Mouse (Mus musculus) CH12.LX (cell line): ENCODE results near the gene Calhm2. TPM values are rescaled to one million over a fixed set of nuclear protein-coding genes. Genes with fewer than 3 reads are reported as not detected.

Experiments used
- DNase-seq: peaks from one replicate; pipeline ENCODE4 v3.0.0-alpha.2; 2013; ENCODE audit errors: extremely low read depth
- H3K27ac ChIP-seq: 2 replicates; pipeline ENCODE4 v1.5.1; 2012; ENCODE audit warnings: low read depth, mild to moderate bottlenecking, control low read depth, moderate library complexity; ENCODE audit not compliant: insufficient read depth
- H3K27me3 ChIP-seq: replicated peaks from 2 replicates; pipeline ENCODE3; 2012; ENCODE audit warnings: inconsistent platforms
- H3K36me3 ChIP-seq, 2 experiments: replicated peaks in 1 of 2; 2 replicates each; pipeline versions ENCODE3 to v1.6.1; 2012; ENCODE audit warnings: inconsistent platforms in 1 of 2, low read length in 1 of 2, mild to moderate bottlenecking in 1 of 2, mixed read lengths in 1 of 2, moderate library complexity in 1 of 2; ENCODE audit not compliant: control insufficient read depth in 1 of 2, insufficient read depth in 1 of 2
- H3K4me1 ChIP-seq, 2 experiments: 2 replicates each; pipeline ENCODE4 v1.6.1; 2012; ENCODE audit warnings: inconsistent platforms in 1 of 2, moderate library complexity in 1 of 2; ENCODE audit not compliant: insufficient read depth in 2 of 2, control insufficient read depth in 1 of 2
- H3K4me2 ChIP-seq: 2 replicates; pipeline ENCODE4 v1.6.1; 2012; ENCODE audit warnings: low read depth, mild to moderate bottlenecking, control low read depth; ENCODE audit not compliant: poor library complexity, insufficient read depth, severe bottlenecking
- H3K4me3 ChIP-seq, 3 experiments: fragments of 150-350 bp in 1 of 3; sonication (generic) in 1 of 3; replicated peaks in 1 of 3; 2 replicates each; pipeline versions ENCODE3 to v1.5.1; 2011 to 2012; ENCODE audit warnings: low read depth in 2 of 3, low read length in 2 of 3, mild to moderate bottlenecking in 2 of 3, moderate library complexity in 2 of 3, control low read depth in 1 of 3, improper control_type of control experiment in 1 of 3, inconsistent platforms in 1 of 3, mixed read lengths in 1 of 3; ENCODE audit not compliant: poor library complexity in 1 of 3
- H3K79me2 ChIP-seq: replicated peaks from 2 replicates; pipeline ENCODE4 v1.6.1; 2012; ENCODE audit warnings: mild to moderate bottlenecking, moderate library complexity; ENCODE audit not compliant: control insufficient read depth, poor library complexity, insufficient read depth, severe bottlenecking; ENCODE audit errors: extremely low read depth
- H3K9ac ChIP-seq: 2 replicates; pipeline ENCODE4 v1.6.1; 2012; ENCODE audit warnings: low read depth, mild to moderate bottlenecking, control low read depth, moderate library complexity; ENCODE audit not compliant: insufficient read depth
- H3K9me3 ChIP-seq: replicated peaks from 2 replicates; pipeline ENCODE3; 2012; ENCODE audit warnings: low read length, inconsistent platforms, mixed read lengths
- CHD2 ChIP-seq: IDR thresholded peaks from 2 replicates; pipeline ENCODE4 v1.6.1; 2011; ENCODE audit warnings: low read length, improper control_type of control experiment
- CTCF ChIP-seq, 2 experiments: IDR thresholded peaks in 1 of 2; conservative IDR thresholded peaks in 1 of 2; 2 replicates each; pipeline ENCODE4 v1.5.1; 2011 to 2012; ENCODE audit warnings: low read depth in 2 of 2, low read length in 2 of 2, improper control_type of control experiment in 1 of 2, inconsistent platforms in 1 of 2, mild to moderate bottlenecking in 1 of 2, moderate library complexity in 1 of 2
- ETS1 ChIP-seq: conservative IDR thresholded peaks from 2 replicates; pipeline ENCODE4 v1.6.1; 2012; ENCODE audit warnings: low read depth, mild to moderate bottlenecking, inconsistent platforms, low read length, improper control_type of control experiment, moderate library complexity
- JUN ChIP-seq: IDR thresholded peaks from 2 replicates; pipeline ENCODE4 v1.6.1; 2011; ENCODE audit warnings: low read depth, mild to moderate bottlenecking, low read length, improper control_type of control experiment, moderate library complexity; ENCODE audit not compliant: insufficient read depth
- JUND ChIP-seq: conservative IDR thresholded peaks from 2 replicates; pipeline ENCODE4 v1.6.1; 2011; ENCODE audit warnings: low read depth, low read length, improper control_type of control experiment
- KAT2A ChIP-seq: IDR thresholded peaks from 2 replicates; pipeline ENCODE4 v1.6.1; 2012; ENCODE audit warnings: low read length, improper control_type of control experiment, inconsistent platforms; ENCODE audit not compliant: insufficient replicate concordance
- POLR2AphosphoS2 ChIP-seq: IDR thresholded peaks from 2 replicates; pipeline ENCODE4 v1.6.1; 2011; ENCODE audit warnings: low read depth, low read length, improper control_type of control experiment
- RAD21 ChIP-seq: IDR thresholded peaks from 2 replicates; pipeline ENCODE4 v1.6.1; 2011; ENCODE audit warnings: low read depth, mild to moderate bottlenecking, low read length, improper control_type of control experiment, moderate library complexity
- SMC3 ChIP-seq: IDR thresholded peaks from 2 replicates; pipeline ENCODE4 v1.6.1; 2011; ENCODE audit warnings: low read depth, low read length, improper control_type of control experiment
- USF1 ChIP-seq: IDR thresholded peaks from 2 replicates; pipeline ENCODE4 v1.6.1; 2014; ENCODE audit warnings: low read depth, mild to moderate bottlenecking, inconsistent platforms, low read length, improper control_type of control experiment
- ZC3H11A ChIP-seq: IDR thresholded peaks from 2 replicates; pipeline ENCODE4 v1.6.1; 2012; ENCODE audit warnings: low read depth, mild to moderate bottlenecking, inconsistent platforms, low read length, improper control_type of control experiment
- ZKSCAN1 ChIP-seq: IDR thresholded peaks from 2 replicates; pipeline ENCODE4 v1.6.1; 2012; ENCODE audit warnings: low read depth, inconsistent platforms, low read length, improper control_type of control experiment, borderline replicate concordance
- ZMIZ1 ChIP-seq: IDR thresholded peaks from 2 replicates; pipeline ENCODE4 v1.6.1; 2012; ENCODE audit warnings: low read depth, mild to moderate bottlenecking, inconsistent platforms, low read length, improper control_type of control experiment
- dilution Hi-C: fragments of 300-500 bp; cut with MboI; formaldehyde crosslinking; loops from 2 replicates; pipeline ENCODE4 v1.14.3; 2020; ENCODE audit warnings: low sequenced_read_pairs; ENCODE audit not compliant: extremely low pct_unique_long_range_greater_than_20kb, extremely low pct_ligation_motif_present
- in situ Hi-C: fragments of 300-500 bp; cut with MboI; formaldehyde crosslinking; loops from 3 replicates; pipeline ENCODE4 v1.14.3; 2019; ENCODE audit warnings: low sequenced_read_pairs, low pct_ligation_motif_present, low pct_unique_long_range_greater_than_20kb, mixed read lengths
- polyA plus RNA-seq: library from polyadenylated mRNA; unstranded; fragments of >175 nt; gene quantifications from 2 replicates; pipeline ENCODE4 v1.2.1, GENCODE M21; 2012; ENCODE audit warnings: low read depth; ENCODE audit not compliant: insufficient read length
- total RNA-seq, 2 experiments: library from RNA; depleted of rRNA; stranded (reverse); fragments of 300-350 nt in 1 of 2; fragments of >200 nt in 1 of 2; gene quantifications; 2 replicates each; pipeline ENCODE4 v1.2.3; 2012 to 2014

The Calhm2 gene
- total and polyA plus RNA-seq, 3 experiments, result 6.3 to 10.4 (median 10.1) TPM

DNA sequence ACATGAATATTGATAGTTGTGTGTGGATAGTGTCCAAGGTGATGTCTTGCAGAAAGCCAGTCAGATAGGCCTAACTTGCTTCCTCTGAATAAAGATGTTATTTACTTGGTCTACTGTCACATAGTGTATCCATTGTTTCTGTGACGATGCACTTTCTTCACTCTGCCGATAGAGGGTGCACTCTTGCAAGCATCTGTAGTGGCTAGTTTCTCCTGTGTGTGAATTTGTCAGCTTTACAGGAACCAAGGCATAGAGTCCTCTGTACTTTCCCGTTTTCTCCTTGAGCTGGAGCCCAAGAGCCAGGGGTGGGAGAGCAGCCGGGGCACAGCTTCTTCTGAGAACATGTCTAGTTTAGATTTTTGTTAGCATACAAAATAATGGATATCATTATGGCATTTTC, 17.0 kb downstream of the Calhm2 start:
- TF ChIP-seq CTCF (conservative IDR thresholded peaks at IDR 0.05 in 1 of 2, IDR thresholded peaks at IDR 0.05 in 1 of 2; ENCODE audit: low read depth in 2 of 2, low read length in 2 of 2) (peak; percentile 95 to 98), JUN (no peak), CHD2 (no peak), POLR2AphosphoS2 (no peak), SMC3 (peak; percentile 89), ZC3H11A (peak; percentile 42; the same call in 1 of the 2 replicates), JUND (no peak), RAD21 (peak; percentile 88)
- Histone ChIP-seq H3K9ac (no peak overlapping the region), H3K4me1 (no peaks in the 10 kb centered on the region), H3K4me3 (no peak overlapping the region), H3K79me2 (no peaks in the 10 kb centered on the region), H3K9me3 (no peaks in the 10 kb centered on the region), H3K27ac (no peak overlapping the region), H3K4me2 (no peak overlapping the region), H3K36me3 (peaks cover 74 to 90% of the 10 kb centered on the region in 2 experiments), H3K27me3 (no peaks in the 10 kb centered on the region)
- dilution Hi-C loops, result no loop called here
- in situ Hi-C loops, result no loop called here
- DNase-seq, result peak; percentile 52

DNA sequence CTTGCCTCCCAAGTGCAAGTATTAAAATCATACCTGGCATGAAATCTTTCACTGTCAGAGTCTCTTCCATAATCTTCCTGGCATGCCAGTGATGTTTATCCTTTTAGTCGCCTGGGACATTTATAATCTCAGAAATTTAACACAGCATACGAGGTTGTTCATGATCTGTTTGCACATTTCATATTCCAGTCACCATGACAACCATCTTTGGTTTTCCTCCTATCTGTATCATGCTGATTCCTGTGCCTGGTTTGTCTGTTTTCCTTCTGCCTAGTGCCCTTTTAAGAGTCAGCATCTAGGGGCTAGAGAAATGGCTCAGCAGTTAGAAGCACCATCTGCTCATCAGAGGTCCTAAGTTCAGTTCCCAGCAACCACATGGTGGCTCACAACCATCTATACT, 19.5 kb downstream of the Calhm2 start:
- in situ Hi-C loops, result loop anchor here (10.0 kb wide), 1 partner anchor 46 kb away; no protein-coding TSS in a partner anchor
- TF ChIP-seq CHD2 (no peak), SMC3 (no peak), KAT2A (no peak), ETS1 (no peak)

DNA sequence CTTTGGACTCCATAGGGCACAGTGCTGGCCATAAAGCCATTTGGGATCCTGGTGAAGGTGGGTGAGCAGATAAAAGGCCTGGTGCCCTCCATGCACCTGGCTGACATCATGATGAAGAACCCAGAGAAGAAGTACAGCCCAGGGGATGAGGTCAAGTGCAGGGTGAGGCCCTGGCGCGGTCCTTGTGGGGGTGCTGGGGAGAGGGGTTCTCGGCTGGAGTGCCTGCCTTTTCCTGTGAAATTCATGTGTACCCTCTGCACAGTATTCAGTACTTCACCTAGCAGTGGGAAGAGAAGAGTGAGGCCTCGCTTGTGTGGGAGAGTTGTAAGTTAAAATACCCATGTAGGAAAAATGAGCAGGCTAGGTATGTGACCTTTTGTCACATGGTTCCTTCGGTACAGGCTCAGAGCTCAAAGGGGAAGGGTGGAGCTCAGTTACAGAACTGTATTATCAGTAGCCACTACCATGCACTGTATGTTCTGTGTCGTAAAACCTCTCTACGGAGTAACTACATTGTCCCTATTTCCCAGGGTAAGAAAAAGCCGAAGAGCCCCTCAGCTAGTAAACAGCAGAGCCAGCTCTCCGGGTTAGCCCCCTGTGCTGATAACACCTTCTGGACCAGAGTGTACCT, 33.3 kb downstream of the Calhm2 start:
- Histone ChIP-seq H3K36me3 (peaks cover 91 to 99% of the 10 kb centered on the region in 2 experiments), H3K79me2 (no peaks in the 10 kb centered on the region; the same call in 1 of the 2 replicates), H3K9ac (no peak overlapping the region), H3K27me3 (no peaks in the 10 kb centered on the region)
- no peak for TF ChIP-seq JUN
- no peak for TF ChIP-seq ZMIZ1
- no peak for TF ChIP-seq KAT2A
- no peak for TF ChIP-seq RAD21
- no peak for TF ChIP-seq ZKSCAN1
- TF ChIP-seq USF1, result no peak
- no peak for TF ChIP-seq ETS1
- TF ChIP-seq POLR2AphosphoS2, result no peak
- TF ChIP-seq, all 38 proteins: peak for 0
- Histone ChIP-seq H3K4me3 (no peak overlapping the region), H3K4me2 (no peak overlapping the region), H3K4me1 (no peaks in the 10 kb centered on the region), H3K9me3 (no peaks in the 10 kb centered on the region), H3K27ac (no peak overlapping the region)
- DNase-seq, result no peak
- dilution Hi-C loops, result no loop called here
- in situ Hi-C loops, result no loop called here

More for the DNA sequence above, 19.5 kb downstream of the Calhm2 start:
- Histone ChIP-seq H3K4me3 (no peak overlapping the region), H3K27ac (no peak overlapping the region), H3K4me1 (no peaks in the 10 kb centered on the region), H3K36me3 (peaks cover 64 to 87% of the 10 kb centered on the region in 2 experiments), H3K4me2 (no peak overlapping the region), H3K79me2 (no peaks in the 10 kb centered on the region), H3K9ac (no peak overlapping the region), H3K9me3 (no peaks in the 10 kb centered on the region), H3K27me3 (no peaks in the 10 kb centered on the region)
- dilution Hi-C loops, result no loop called here
- no peak for DNase-seq
